Mouse (Mus musculus) macrophage (primary cell): ENCODE measurements around the gene Cyb561. TPM values are rescaled to one million over a fixed set of nuclear protein-coding genes. Genes with fewer than 3 reads are reported as not detected.

Experiments used
- H3K27ac ChIP-seq: fragments of 350-480 bp; formaldehyde crosslinking; 2 replicates; pipeline ENCODE4 v1.9.0; 2021
- H3K36me3 ChIP-seq: fragments of 350-480 bp; formaldehyde crosslinking; 2 replicates; pipeline ENCODE4 v1.9.0; 2021; ENCODE audit errors: inconsistent target
- H3K4me3 ChIP-seq: fragments of 350-480 bp; formaldehyde crosslinking; 2 replicates; pipeline ENCODE4 v1.9.0; 2021; ENCODE audit errors: inconsistent target
- H3K79me2 ChIP-seq: fragments of 350-480 bp; formaldehyde crosslinking; 2 replicates; pipeline ENCODE4 v1.9.0; 2021; ENCODE audit errors: inconsistent target
- WGBS: methylation state at CpG from one replicate; pipeline ENCODE4 v1.1.7; 2026; ENCODE audit warnings: inconsistent platforms; ENCODE audit not compliant: missing documents; 5-methylcytosine and 5-hydroxymethylcytosine counted together
- polyA plus RNA-seq: library from polyadenylated mRNA; stranded (reverse); fragments of 250-400 nt; gene quantifications from 3 replicates; pipeline ENCODE4 v1.2.4, GENCODE M21; 2018; ENCODE audit warnings: inconsistent platforms
- total RNA-seq, 78 experiments: library from RNA; depleted of rRNA; stranded (reverse); fragments of 250-400 nt; gene quantifications; 1 replicate in 9 of 78; 2 replicates in 24 of 78; 3 replicates in 43 of 78; 4 replicates in 2 of 78; pipeline ENCODE4 v1.2.4; 2018; ENCODE audit warnings: inconsistent platforms in 56 of 78

Gene Cyb561
- under 1 TPM in 1 of 26 experiments, not detected in 25; 0.32 TPM for total RNA-seq (2018; cell fraction: chromatin; rRNA removed)
- under 1 TPM in 11 of 26 experiments, not detected in 15; 0.05 to 0.33 (median 0.11) TPM for total RNA-seq (2018; cell fraction: cytosol; rRNA removed)
- total RNA-seq (2018; cell fraction: nucleus; rRNA removed): not detected
- polyA plus RNA-seq: not detected in 3 replicates

DNA sequence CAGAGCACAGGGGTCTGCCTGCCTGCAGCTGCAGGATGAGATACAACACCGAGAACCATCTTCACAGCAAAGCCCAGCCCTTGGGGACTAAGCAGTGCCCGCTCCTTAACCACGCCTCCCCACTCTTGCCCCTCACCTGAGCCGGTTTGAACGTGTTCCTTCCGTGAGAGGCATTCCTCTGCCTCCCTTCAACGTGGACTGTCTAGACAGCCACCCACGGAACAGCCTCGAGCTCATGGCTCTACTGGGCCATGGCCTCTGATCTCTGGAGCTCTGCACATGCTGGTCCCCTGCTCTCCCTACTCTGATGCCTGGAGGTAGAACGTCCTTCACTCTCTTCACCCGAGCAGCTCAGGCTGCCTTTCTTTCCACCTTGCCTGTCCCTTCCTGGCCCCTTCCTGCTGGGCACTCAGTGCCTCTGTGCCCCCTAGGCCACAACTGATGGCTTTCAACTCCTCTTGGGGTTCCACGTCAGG, at the start of gene Cyb561:
Gene Cyb561, minus strand, starts transcription at position 426 of the 476 bp plus-strand sequence.
- no peaks in the 10 kb centered on the region for H3K36me3 ChIP-seq
- no peak within 1 kb of the TSS for H3K4me3 ChIP-seq
- H3K79me2 ChIP-seq: no peaks in the 10 kb centered on the region
- no peak within 1 kb of the TSS for H3K27ac ChIP-seq
- WGBS: 89% methylated on average over 12 of the region's 12 CpGs

DNA sequence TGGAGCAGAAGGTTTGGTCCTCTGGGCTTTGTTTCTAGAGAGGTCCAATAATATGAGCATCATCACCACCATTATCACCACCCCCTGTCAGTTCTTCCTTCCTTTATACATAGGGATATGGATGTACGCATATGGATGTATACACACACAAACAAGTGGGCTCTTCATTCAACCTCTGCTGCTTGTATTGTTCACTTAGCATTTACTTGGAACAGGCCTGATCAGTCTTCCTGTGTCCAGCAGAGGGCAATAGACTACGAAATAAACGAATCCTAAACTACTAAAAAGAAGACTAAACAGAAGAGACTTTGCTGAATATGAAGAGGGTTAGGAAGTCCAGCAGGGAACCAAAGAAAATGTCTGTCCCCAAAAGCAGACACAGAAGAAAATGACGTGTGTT, 48.6 kb upstream of the Cyb561 start:
- WGBS: 27% methylated on average over 4 of the region's 4 CpGs
- Histone ChIP-seq H3K36me3 (no peaks in the 10 kb centered on the region), H3K27ac (no peak overlapping the region), H3K4me3 (no peak overlapping the region), H3K79me2 (no peaks in the 10 kb centered on the region)

DNA sequence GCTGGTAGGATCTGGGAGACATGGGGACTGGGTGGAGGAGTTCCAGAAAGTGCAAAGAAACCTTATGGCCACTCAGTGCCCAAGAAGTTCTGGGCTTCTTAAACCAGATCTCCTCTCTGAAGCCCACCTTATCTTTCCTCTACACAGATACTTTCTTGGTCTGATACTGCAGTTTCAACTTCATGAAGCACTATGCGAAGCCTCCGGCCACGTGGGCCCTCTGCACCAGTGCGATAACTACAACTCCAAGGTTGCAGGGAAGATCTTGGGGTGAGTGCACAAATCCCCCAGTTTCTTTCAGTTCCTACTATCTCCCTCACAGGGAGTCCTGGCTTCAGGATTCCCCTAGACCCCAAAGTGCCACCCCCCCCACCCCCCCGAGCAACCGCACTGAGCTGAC, 46.9 kb upstream of the Cyb561 start:
- WGBS: 94% methylated on average over 6 of the region's 6 CpGs
- Histone ChIP-seq H3K27ac (no peak overlapping the region), H3K36me3 (no peaks in the 10 kb centered on the region), H3K4me3 (no peak overlapping the region), H3K79me2 (no peaks in the 10 kb centered on the region)

DNA sequence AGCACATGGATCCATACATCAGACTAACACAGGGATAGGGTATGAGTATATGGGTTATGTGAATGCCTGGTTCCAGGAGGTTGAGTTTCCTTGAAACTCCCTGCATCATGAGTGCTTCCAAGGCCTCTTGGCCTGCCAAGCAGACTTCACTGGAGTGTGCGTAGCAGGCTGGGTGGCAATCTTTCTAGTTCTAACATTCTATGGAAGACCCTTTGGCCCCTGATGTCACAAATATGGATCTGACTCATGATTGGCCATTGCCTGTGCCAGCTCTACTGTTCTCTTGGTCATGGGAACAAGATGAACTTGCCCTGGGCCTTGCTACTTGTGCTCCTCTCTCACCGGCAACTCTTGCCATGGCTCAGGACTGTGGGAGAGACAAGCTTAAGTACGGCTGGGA, 41.2 kb upstream of the Cyb561 start, which contains the start of gene Ace3:
Gene Ace3, plus strand, starts transcription at position 301 of the 400 bp plus-strand sequence.
- Histone ChIP-seq H3K27ac (no peak within 1 kb of the TSS), H3K79me2 (no peaks in the 10 kb centered on the region), H3K4me3 (no peak within 1 kb of the TSS), H3K36me3 (no peaks in the 10 kb centered on the region)
- WGBS: 96% methylated on average over 3 of the region's 3 CpGs

DNA sequence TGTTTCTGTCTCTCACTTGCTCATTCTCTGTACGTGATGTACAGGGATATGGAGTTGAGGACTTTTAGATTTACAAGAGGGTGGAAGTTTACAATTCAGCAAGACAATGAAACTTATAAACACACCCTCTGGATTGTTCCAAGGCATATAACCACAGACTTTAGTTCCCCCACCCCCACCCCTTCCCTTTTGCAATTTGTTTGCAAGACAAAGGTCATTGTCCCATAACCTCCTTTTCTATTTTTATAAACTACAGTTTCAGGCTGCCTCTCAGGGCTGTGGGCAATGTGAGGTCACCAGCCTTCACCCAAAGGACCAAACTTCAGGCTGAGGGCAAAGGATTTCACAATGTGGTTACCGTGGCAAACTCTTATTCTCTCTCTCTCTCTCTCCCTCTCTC, 37.1 kb upstream of the Cyb561 start:
- H3K27ac ChIP-seq: no peak overlapping the region
- H3K4me3 ChIP-seq: no peak overlapping the region
- WGBS: 29% methylated on average over 2 of the region's 2 CpGs
- H3K79me2 ChIP-seq: no peaks in the 10 kb centered on the region
- no peaks in the 10 kb centered on the region for H3K36me3 ChIP-seq

DNA sequence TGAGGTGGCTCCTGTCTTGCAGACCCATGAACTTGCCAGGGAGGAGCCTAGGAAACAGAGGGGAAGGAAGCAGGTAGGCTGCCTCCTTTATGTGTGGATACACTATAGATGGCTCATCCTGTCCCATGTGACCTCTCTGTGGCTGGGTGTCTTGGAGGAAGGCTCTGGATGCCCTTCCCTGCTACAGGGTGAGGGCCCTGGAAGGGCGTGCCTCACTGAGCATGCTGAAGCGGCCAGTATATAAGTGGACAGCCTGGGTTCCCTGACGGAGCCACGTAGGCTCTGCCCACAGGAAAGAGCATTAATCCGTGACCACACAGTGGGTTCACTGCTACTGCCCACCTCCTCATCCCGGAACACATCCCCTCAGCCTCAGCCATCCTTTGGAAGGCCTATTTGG, 36.3 kb upstream of the Cyb561 start:
- Histone ChIP-seq H3K79me2 (no peaks in the 10 kb centered on the region), H3K36me3 (no peaks in the 10 kb centered on the region), H3K4me3 (no peak overlapping the region), H3K27ac (no peak overlapping the region)
- 76% methylated on average over 6 of the region's 6 CpGs for WGBS

DNA sequence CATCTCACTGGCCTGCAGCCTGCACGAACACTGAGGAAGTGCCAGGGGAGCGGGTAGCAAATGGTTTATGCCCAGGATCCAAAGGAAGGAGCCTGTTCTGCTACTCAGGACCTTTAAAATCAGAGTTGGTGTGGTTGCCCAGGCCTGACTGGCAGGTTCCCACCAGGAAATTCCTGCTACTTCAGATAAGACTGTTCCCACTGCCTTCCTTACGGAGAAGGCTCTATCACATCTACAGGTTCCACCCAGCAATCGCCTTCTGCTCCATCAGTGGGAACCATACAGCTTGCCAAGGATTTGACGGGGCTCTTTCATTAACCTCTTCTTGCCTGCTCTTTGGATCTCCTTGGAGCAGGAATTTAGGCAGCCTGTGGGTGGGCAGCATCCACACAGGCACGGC, 34.3 kb upstream of the Cyb561 start:
- Histone ChIP-seq H3K27ac (no peak overlapping the region), H3K79me2 (no peaks in the 10 kb centered on the region), H3K36me3 (no peaks in the 10 kb centered on the region), H3K4me3 (no peak overlapping the region)
- WGBS: 75% methylated on average over 6 of the region's 6 CpGs

DNA sequence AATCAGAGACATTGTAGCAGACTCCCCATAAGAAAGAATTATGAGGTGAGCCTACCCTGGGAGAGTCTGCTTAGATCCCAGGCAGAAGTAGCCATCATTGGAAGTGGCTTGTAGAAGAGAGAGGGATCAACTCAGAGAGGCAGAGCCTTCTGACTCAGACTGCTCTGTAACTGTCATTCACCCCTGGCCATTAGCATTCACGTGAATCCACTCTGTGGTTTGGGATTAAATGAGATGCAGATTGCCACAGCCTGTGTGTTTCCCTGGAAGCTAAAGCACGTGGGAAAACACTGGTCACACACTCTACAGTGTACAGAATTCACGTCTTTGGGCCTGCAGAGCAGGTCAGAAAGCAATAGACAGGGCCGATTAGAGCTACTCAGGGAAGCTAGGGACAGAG, 31.3 kb upstream of the Cyb561 start:
- Histone ChIP-seq H3K4me3 (no peak overlapping the region), H3K36me3 (no peaks in the 10 kb centered on the region), H3K27ac (no peak overlapping the region), H3K79me2 (no peaks in the 10 kb centered on the region)
- 94% methylated on average over 4 of the region's 4 CpGs for WGBS

DNA sequence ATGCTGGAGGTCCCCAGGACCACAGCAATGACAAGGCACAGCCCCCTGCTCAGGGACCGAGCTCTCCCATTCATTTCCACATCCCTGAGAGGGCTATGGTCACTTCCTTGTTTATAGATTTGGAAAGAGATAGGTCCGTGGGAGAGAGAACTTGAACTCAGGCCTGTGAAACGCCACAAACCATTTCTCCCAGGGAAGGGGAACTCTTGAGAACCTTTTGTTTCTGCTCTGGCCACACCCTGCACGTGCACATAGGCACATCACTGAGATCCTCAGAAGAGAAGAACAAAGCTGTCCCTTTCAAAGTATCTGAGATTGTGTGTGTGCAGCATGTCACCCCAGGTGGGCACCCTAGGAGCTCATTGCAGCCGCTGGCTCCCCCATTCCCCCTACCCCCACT, 25.5 kb upstream of the Cyb561 start:
- Histone ChIP-seq H3K79me2 (no peaks in the 10 kb centered on the region), H3K36me3 (no peaks in the 10 kb centered on the region), H3K4me3 (no peak overlapping the region), H3K27ac (no peak overlapping the region)
- WGBS: 33% methylated on average over 5 of the region's 5 CpGs

DNA sequence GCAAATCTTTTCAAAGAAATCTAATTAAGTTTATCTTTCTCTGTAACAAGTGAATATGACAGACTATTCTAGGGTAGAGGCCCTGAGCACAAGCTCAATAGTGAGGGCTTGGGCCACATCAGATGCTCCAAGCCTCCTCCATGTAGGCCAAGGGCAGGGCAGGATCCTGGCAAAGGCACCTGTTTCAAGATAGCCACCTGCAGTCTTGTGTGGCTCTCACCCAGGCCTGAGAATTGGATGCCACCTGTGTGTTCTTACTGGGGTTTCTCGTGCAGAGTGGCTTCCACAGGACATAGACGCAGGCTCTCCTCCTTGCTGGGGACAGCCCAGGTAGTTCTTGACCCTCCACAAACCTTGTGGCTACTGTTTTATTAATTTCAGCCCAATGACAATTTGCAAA, 25.1 kb upstream of the Cyb561 start:
- WGBS: 97% methylated on average over 2 of the region's 2 CpGs
- Histone ChIP-seq H3K4me3 (no peak overlapping the region), H3K79me2 (no peaks in the 10 kb centered on the region)

DNA sequence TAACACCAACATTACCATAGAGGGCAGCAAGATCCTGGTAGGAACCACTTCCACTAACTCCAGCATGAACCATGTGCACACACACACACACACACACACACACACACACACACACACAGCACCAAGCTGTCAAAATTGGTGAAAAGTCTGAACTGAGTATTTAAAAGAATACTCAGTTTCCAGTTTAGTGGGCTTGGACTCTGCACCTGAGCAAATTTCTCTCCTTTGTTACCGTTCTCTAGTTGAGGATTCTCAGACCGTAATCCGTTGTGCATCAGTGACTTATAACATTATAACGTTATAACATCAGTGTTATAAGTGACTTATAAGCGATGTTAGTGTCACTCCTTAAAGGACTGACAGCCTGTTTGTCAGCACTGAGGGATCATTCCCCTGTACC, 22.5 kb upstream of the Cyb561 start:
- Histone ChIP-seq H3K27ac (no peak overlapping the region), H3K4me3 (no peak overlapping the region), H3K36me3 (no peaks in the 10 kb centered on the region), H3K79me2 (no peaks in the 10 kb centered on the region)
- WGBS: 97% methylated on average over 5 of the region's 5 CpGs

More for the DNA sequence above, 25.1 kb upstream of the Cyb561 start:
- H3K36me3 ChIP-seq: no peaks in the 10 kb centered on the region
- no peak overlapping the region for H3K27ac ChIP-seq

DNA sequence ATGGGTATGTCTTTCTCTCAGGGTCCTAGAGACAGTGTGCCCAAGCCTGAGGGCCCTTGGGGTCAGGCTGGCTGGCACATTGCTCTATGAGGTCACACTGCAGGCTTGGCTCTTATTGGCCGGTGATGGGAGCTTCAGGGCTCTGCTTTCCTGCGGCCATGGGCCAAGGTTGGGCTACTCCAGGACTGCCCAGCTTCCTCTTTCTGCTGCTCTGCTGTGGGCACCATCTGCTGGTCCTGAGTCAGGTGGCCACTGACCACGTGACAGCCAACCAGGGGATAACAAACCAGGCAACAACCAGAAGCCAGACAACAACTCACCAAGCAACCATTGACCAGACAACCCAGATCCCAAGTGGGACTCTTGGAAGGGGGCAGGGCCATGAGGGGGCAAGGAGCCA, 21.9 kb upstream of the Cyb561 start:
- H3K27ac ChIP-seq: no peak overlapping the region
- no peak overlapping the region for H3K4me3 ChIP-seq
- no peaks in the 10 kb centered on the region for H3K36me3 ChIP-seq
- 44% methylated on average over 3 of the region's 3 CpGs for WGBS
- H3K79me2 ChIP-seq: no peaks in the 10 kb centered on the region

DNA sequence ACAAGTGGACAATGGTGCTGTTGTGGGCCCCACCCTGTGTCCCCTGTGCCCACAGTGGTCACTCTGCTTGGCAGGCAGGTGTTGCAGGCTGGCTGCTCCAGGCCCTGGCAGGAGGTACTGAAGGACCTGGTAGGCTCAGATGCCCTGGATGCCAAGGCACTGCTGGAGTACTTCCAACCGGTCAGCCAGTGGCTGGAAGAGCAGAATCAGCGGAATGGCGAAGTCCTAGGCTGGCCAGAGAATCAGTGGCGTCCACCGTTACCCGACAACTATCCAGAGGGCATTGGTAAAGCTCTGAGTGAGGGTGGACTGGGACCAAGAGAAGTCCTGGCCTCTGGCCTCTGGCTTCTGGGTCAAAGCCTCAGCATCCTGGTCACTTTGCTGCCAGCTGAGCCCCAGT, 21.5 kb upstream of the Cyb561 start:
- no peak overlapping the region for H3K27ac ChIP-seq
- WGBS: 94% methylated on average over 6 of the region's 6 CpGs
- H3K4me3 ChIP-seq: no peak overlapping the region
- H3K36me3 ChIP-seq: no peaks in the 10 kb centered on the region
- no peaks in the 10 kb centered on the region for H3K79me2 ChIP-seq

DNA sequence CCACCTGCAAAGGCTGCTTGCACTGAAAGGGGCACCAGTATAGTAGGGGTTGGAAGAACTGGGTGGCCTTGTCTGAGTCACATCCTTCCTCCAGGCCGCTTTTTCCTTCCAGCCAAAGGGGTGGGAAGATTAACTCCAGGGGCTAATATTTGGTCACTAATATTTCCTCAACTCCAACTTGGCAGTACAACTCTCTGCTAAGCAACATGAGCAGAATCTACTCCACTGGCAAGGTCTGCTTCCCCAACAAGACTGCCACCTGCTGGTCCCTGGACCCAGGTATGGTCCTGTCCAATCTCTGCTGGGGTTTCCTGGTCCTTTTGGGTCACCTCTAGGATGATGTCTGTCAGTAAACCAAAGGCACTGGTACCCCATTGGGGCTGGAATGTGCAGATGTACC, 16.4 kb upstream of the Cyb561 start:
- Histone ChIP-seq H3K36me3 (no peaks in the 10 kb centered on the region), H3K79me2 (no peaks in the 10 kb centered on the region), H3K27ac (no peak overlapping the region), H3K4me3 (no peak overlapping the region)
- WGBS: 30% methylated on average over 1 of the region's 1 CpGs

DNA sequence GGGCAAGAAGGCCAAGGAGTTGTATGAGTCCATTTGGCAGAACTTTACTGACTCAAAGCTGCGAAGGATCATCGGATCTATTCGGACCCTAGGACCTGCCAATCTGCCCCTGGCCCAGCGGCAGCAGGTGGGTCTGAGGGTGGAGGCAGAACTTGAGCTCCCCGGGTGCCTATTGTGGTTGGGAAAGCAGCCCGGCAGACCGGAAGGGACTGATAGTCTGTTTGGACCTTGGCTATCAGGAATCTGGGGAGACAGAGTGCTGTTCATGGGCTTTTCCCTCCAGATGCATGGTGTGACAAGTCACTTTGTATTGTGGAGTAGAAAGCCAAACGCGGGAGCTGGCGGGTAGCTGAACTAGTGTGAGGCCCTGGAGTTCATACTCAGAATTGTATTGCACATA, 15.8 kb upstream of the Cyb561 start:
- H3K4me3 ChIP-seq: no peak overlapping the region
- 56% methylated on average over 10 of the region's 10 CpGs for WGBS
- no peak overlapping the region for H3K27ac ChIP-seq
- no peaks in the 10 kb centered on the region for H3K79me2 ChIP-seq
- no peaks in the 10 kb centered on the region for H3K36me3 ChIP-seq
